Mouse (Mus musculus): ENCODE data around the gene Sec24b. TPM values are rescaled to one million over a fixed set of nuclear protein-coding genes. Genes with fewer than 3 reads are reported as not detected.

The Sec24b gene
- polyA plus RNA-seq, 2 experiments, result 41.5 to 84.0 TPM

DNA sequence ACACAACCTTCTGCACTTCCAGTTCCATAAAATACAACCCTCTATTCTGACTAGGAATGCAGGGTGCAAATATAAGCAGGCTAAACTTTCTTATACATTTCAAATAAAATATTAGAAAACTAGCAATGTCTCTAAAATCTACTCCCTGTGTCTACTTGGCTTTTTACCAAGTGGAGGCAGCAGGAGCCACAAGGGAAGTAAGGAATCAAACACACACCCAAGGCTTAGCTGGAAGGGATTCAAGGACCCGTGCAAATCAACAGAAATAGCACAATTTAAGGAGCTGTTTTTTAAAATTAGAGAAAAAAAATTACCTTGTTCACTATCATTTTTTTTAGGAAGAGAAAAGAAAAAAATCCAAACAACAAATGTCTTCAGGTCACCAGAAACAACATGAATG lies 50.1 kb downstream of the Sec24b start:
- DNase-seq (ENCODE audit: low spot score) (no peak), ATAC-seq (ENCODE audit: low FRiP score, low read depth) (no peak)
- no peaks in the 10 kb centered on the region for H3K27me3 ChIP-seq (ENCODE audit: control insufficient read depth, insufficient read depth, low read length)
- H3K4me3 ChIP-seq (replicated peaks; ENCODE audit: low read length), result no peak overlapping the region
- H3K9ac ChIP-seq (ENCODE audit: low read depth, low read length, severe bottlenecking), result no peak overlapping the region
- 74% methylated on average over 1 of the region's 1 CpGs for WGBS
- H3K9me3 ChIP-seq (ENCODE audit: control insufficient read depth, low read length), result no peaks in the 10 kb centered on the region
- TF ChIP-seq POLR2A (IDR thresholded peaks at IDR 0.05; ENCODE audit: borderline replicate concordance, extremely low read depth, insufficient read depth, insufficient read length), result no peak
- no peaks in the 10 kb centered on the region for H3K4me1 ChIP-seq (ENCODE audit: control insufficient read depth, insufficient read depth, low read length)
- peaks cover 53% of the 10 kb centered on the region for H3K36me3 ChIP-seq (ENCODE audit: control insufficient read depth, insufficient read depth, low read length)
- no peak overlapping the region for H3K4me2 ChIP-seq (replicated peaks; ENCODE audit: low read depth, low read length, severe bottlenecking)
- no peak overlapping the region for H3K27ac ChIP-seq (replicated peaks; ENCODE audit: low read depth, low read length)

DNA sequence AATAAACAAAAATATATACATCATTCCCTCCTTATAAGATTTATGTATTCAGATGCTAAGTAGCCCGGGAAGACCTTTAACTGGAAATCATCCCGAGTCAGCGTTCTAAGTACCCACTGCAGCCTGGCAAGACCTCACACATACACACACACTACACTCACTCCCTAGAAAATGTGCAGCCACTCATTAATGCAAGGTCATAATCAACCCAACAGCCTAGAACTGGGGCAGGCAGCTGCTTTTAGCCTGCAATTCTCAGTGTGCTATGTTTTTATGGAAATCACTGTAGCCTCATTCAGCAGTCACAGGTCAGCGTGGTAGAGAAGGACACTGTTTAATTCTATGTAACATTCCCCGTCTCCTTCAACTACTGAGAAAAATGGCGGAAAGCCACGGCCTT lies 55.2 kb downstream of the Sec24b start:
- peaks cover 84% of the 10 kb centered on the region for H3K36me3 ChIP-seq (ENCODE audit: control insufficient read depth, insufficient read depth, low read length)
- WGBS, result 90% methylated on average over 7 of the region's 7 CpGs
- no peak for ATAC-seq (ENCODE audit: low FRiP score, low read depth)

DNA sequence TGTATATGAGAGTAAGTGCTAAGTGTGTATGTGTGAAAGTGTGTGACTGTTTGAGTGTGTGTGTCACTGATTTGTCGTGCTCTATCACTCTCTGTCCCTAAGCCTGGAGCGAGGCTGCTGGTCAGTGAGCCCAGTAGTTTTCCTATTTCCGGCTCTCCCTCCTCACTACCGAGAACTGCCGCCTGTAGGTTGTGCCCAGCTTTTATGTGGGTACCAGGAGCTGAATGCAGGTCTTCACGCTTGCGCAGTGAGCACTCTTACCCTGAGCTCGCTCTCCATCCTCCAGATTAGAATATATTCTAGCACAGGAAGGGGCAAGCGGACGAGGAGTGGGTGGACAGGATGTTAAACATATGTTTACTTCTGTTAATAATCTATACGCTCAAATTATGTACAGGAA lies 60.4 kb downstream of the Sec24b start:
- no peaks in the 10 kb centered on the region for H3K27me3 ChIP-seq (ENCODE audit: control insufficient read depth, insufficient read depth, low read length)
- no peaks in the 10 kb centered on the region for H3K9me3 ChIP-seq (ENCODE audit: control insufficient read depth, low read length)
- H3K4me2 ChIP-seq (replicated peaks; ENCODE audit: low read depth, low read length, severe bottlenecking), result no peak overlapping the region
- H3K9ac ChIP-seq (ENCODE audit: low read depth, low read length, severe bottlenecking), result no peak overlapping the region
- H3K36me3 ChIP-seq (ENCODE audit: control insufficient read depth, insufficient read depth, low read length), result peaks cover 92% of the 10 kb centered on the region
- no peak overlapping the region for H3K27ac ChIP-seq (replicated peaks; ENCODE audit: low read depth, low read length)
- no peak for TF ChIP-seq POLR2A (IDR thresholded peaks at IDR 0.05; ENCODE audit: borderline replicate concordance, extremely low read depth, insufficient read depth, insufficient read length)
- DNase-seq (ENCODE audit: low spot score) (no peak), ATAC-seq (ENCODE audit: low FRiP score, low read depth) (no peak)
- H3K4me3 ChIP-seq (replicated peaks; ENCODE audit: low read length), result no peak overlapping the region
- no peaks in the 10 kb centered on the region for H3K4me1 ChIP-seq (ENCODE audit: control insufficient read depth, insufficient read depth, low read length)
- 94% methylated on average over 11 of the region's 11 CpGs for WGBS

More for the DNA sequence above, 55.2 kb downstream of the Sec24b start:
- Histone ChIP-seq H3K27me3 (ENCODE audit: control insufficient read depth, insufficient read depth, low read length) (no peaks in the 10 kb centered on the region), H3K9me3 (ENCODE audit: control insufficient read depth, low read length) (no peaks in the 10 kb centered on the region), H3K4me2 (replicated peaks; ENCODE audit: low read depth, low read length, severe bottlenecking) (no peak overlapping the region), H3K9ac (ENCODE audit: low read depth, low read length, severe bottlenecking) (no peak overlapping the region), H3K4me3 (replicated peaks; ENCODE audit: low read length) (no peak overlapping the region), H3K4me1 (ENCODE audit: control insufficient read depth, insufficient read depth, low read length) (no peaks in the 10 kb centered on the region), H3K27ac (replicated peaks; ENCODE audit: low read depth, low read length) (no peak overlapping the region)
- DNase-seq (ENCODE audit: low spot score), result no peak
- no peak for TF ChIP-seq POLR2A (IDR thresholded peaks at IDR 0.05; ENCODE audit: borderline replicate concordance, extremely low read depth, insufficient read depth, insufficient read length)

DNA sequence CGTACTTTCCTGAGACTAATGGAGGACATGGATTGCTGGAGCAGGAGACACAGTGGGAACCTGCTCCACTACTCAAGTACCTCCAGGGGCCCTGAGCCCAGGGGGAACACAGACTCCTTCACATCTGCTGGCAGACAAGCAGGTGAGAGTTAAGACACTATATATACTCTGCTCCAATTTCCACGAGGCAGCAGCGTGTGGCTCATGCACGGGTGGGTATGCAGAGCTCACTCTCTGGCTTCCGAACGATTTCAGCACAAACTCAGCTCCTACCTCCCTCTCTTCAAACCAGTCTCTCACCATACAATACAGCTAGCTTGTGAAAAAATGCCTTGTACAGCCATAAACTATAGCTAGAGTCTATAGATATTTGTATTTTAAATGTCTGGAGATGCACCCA lies 62.8 kb downstream of the Sec24b start:
- TF ChIP-seq POLR2A (IDR thresholded peaks at IDR 0.05; ENCODE audit: borderline replicate concordance, extremely low read depth, insufficient read depth, insufficient read length), result no peak
- DNase-seq (ENCODE audit: low spot score), result no peak
- WGBS, result 93% methylated on average over 6 of the region's 6 CpGs
- Histone ChIP-seq H3K9me3 (ENCODE audit: control insufficient read depth, low read length) (no peaks in the 10 kb centered on the region), H3K4me1 (ENCODE audit: control insufficient read depth, insufficient read depth, low read length) (no peaks in the 10 kb centered on the region), H3K4me3 (replicated peaks; ENCODE audit: low read length) (no peak overlapping the region), H3K27me3 (ENCODE audit: control insufficient read depth, insufficient read depth, low read length) (no peaks in the 10 kb centered on the region), H3K4me2 (replicated peaks; ENCODE audit: low read depth, low read length, severe bottlenecking) (no peak overlapping the region), H3K27ac (replicated peaks; ENCODE audit: low read depth, low read length) (no peak overlapping the region), H3K36me3 (ENCODE audit: control insufficient read depth, insufficient read depth, low read length) (peaks cover 90% of the 10 kb centered on the region), H3K9ac (ENCODE audit: low read depth, low read length, severe bottlenecking) (no peak overlapping the region)
- no peak for ATAC-seq (ENCODE audit: low FRiP score, low read depth)

DNA sequence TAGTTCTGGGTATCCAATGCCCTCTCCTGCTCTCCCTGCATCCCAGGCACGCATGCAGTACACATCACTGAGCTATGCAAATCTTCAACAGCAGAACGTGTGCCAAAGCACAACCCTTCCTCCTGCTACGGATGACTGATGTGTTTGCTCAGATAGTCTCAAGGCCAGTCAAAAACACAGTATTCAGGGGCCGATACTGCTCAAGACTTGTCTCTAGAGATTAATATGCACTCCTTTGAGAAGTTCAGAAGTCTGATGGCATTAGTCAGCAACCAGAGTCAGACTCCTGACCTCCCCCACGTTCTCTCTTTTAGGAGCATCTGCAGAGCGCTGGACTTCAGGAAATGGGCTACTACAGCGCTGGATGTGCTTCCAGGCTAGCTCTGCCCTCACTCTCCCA lies 63.4 kb downstream of the Sec24b start:
- no peaks in the 10 kb centered on the region for H3K27me3 ChIP-seq (ENCODE audit: control insufficient read depth, insufficient read depth, low read length)
- TF ChIP-seq POLR2A (IDR thresholded peaks at IDR 0.05; ENCODE audit: borderline replicate concordance, extremely low read depth, insufficient read depth, insufficient read length), result no peak
- H3K27ac ChIP-seq (replicated peaks; ENCODE audit: low read depth, low read length), result no peak overlapping the region
- no peaks in the 10 kb centered on the region for H3K9me3 ChIP-seq (ENCODE audit: control insufficient read depth, low read length)
- no peak overlapping the region for H3K9ac ChIP-seq (ENCODE audit: low read depth, low read length, severe bottlenecking)
- no peak overlapping the region for H3K4me3 ChIP-seq (replicated peaks; ENCODE audit: low read length)
- no peak for DNase-seq (ENCODE audit: low spot score)
- H3K4me1 ChIP-seq (ENCODE audit: control insufficient read depth, insufficient read depth, low read length), result no peaks in the 10 kb centered on the region
- ATAC-seq (ENCODE audit: low FRiP score, low read depth), result no peak
- peaks cover 90% of the 10 kb centered on the region for H3K36me3 ChIP-seq (ENCODE audit: control insufficient read depth, insufficient read depth, low read length)
- WGBS, result 89% methylated on average over 7 of the region's 7 CpGs
- H3K4me2 ChIP-seq (replicated peaks; ENCODE audit: low read depth, low read length, severe bottlenecking), result no peak overlapping the region

DNA sequence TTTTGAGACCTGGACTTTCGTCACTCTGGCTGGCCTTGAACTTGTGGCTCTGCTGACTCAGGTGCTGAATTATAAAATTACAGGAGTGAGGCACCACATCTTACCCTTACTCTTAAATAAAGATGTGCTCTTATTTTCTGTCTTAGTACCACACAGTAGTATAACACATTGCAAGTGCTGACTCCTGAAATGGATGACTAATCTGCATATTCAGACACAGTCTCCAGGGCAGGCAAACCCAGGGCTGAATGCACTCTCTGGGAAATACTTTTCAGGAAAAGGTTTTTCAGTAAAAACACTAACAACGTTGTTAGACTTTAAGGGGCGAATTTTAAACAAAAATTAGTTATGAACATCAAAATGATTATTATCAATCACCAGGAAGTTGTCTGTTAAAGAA lies 64.0 kb downstream of the Sec24b start:
- 84% methylated on average over 3 of the region's 3 CpGs for WGBS
- no peak for ATAC-seq (ENCODE audit: low FRiP score, low read depth)
- H3K36me3 ChIP-seq (ENCODE audit: control insufficient read depth, insufficient read depth, low read length), result peaks cover 90% of the 10 kb centered on the region

More for the DNA sequence above, 64.0 kb downstream of the Sec24b start:
- H3K9me3 ChIP-seq (ENCODE audit: control insufficient read depth, low read length), result no peaks in the 10 kb centered on the region
- H3K9ac ChIP-seq (ENCODE audit: low read depth, low read length, severe bottlenecking), result no peak overlapping the region
- no peak overlapping the region for H3K4me2 ChIP-seq (replicated peaks; ENCODE audit: low read depth, low read length, severe bottlenecking)
- no peak for DNase-seq (ENCODE audit: low spot score)
- no peak overlapping the region for H3K4me3 ChIP-seq (replicated peaks; ENCODE audit: low read length)
- no peak overlapping the region for H3K27ac ChIP-seq (replicated peaks; ENCODE audit: low read depth, low read length)
- no peaks in the 10 kb centered on the region for H3K4me1 ChIP-seq (ENCODE audit: control insufficient read depth, insufficient read depth, low read length)
- no peaks in the 10 kb centered on the region for H3K27me3 ChIP-seq (ENCODE audit: control insufficient read depth, insufficient read depth, low read length)
- TF ChIP-seq POLR2A (IDR thresholded peaks at IDR 0.05; ENCODE audit: borderline replicate concordance, extremely low read depth, insufficient read depth, insufficient read length), result no peak
